Mouse (Mus musculus) right cerebral cortex, postnatal 10 days (tissue): Measurements from ENCODE around the gene Klhl8.

Experiments used
- DNase-seq, 2 experiments: peaks; one replicate each; pipeline ENCODE4 v3.0.0; 2021; ENCODE audit warnings: low spot score in 2 of 2

Gene Klhl8

GRCm38 (mm10) chr5:103916595-103917356, 5.7 kb upstream of the Klhl8 start:
- no peak for DNase-seq

GRCm38 (mm10) chr5:103914335-103915226, 3.5 kb upstream of the Klhl8 start:
- no peak for DNase-seq

GRCm38 (mm10) chr5:103913150-103913549, 2.1 kb upstream of the Klhl8 start:
- no peak for DNase-seq

- DNase-seq: no peak
Measured at GRCm38 (mm10) chr5:103911555-103911954, 496 bp upstream of the Klhl8 start.

GRCm38 (mm10) chr5:103910156-103910555, 903 bp downstream of the Klhl8 start:
- DNase-seq: no peak

GRCm38 (mm10) chr5:103909466-103909865, 1.6 kb downstream of the Klhl8 start:
- DNase-seq: no peak

- no peak for DNase-seq
Measured at GRCm38 (mm10) chr5:103908851-103909250, 2.2 kb downstream of the Klhl8 start.

GRCm38 (mm10) chr5:103907844-103908243, 3.2 kb downstream of the Klhl8 start:
- DNase-seq: no peak

- no peak for DNase-seq
Measured at GRCm38 (mm10) chr5:103906173-103906572, 4.9 kb downstream of the Klhl8 start.

- DNase-seq: no peak
Measured at GRCm38 (mm10) chr5:103898310-103898709, 12.7 kb downstream of the Klhl8 start.

- DNase-seq: peak in 1 of 2 experiments; percentile 20
Measured at GRCm38 (mm10) chr5:103889766-103890165, 21.3 kb downstream of the Klhl8 start.

GRCm38 (mm10) chr5:103863759-103864158, 47.3 kb downstream of the Klhl8 start:
- no peak for DNase-seq

GRCm38 (mm10) chr5:103860622-103861021, 50.4 kb downstream of the Klhl8 start:
- no peak for DNase-seq

- peak; percentile 53 to 73 for DNase-seq
Measured at GRCm38 (mm10) chr5:103857151-103857550, 53.9 kb downstream of the Klhl8 start.

- peak in 1 of 2 experiments; percentile 32 for DNase-seq
Measured at GRCm38 (mm10) chr5:103856286-103857009, 54.6 kb downstream of the Klhl8 start.

GRCm38 (mm10) chr5:103855483-103856211, 55.4 kb downstream of the Klhl8 start:
- DNase-seq: peak in 1 of 2 experiments; percentile 27

- no peak for DNase-seq
Measured at GRCm38 (mm10) chr5:103854807-103855194, 56.3 kb downstream of the Klhl8 start.

GRCm38 (mm10) chr5:103854041-103854806, 56.8 kb downstream of the Klhl8 start:
- peak; percentile 79 to 87 for DNase-seq

GRCm38 (mm10) chr5:103852756-103853549, 58.1 kb downstream of the Klhl8 start:
- no peak for DNase-seq

GRCm38 (mm10) chr5:103848546-103848945, 62.5 kb downstream of the Klhl8 start:
- no peak for DNase-seq
